Mouse (Mus musculus): ENCODE data around the gene Lmx1b.

Gene Lmx1b

GRCm38 (mm10) chr2:33543429-33544202 is 96.7 kb downstream of the Lmx1b start:
- DNase-seq (ENCODE audit: low read depth, low spot score) = peak; percentile 80

- DNase-seq (ENCODE audit: low read depth, low spot score) = peak; percentile 72
Observed at GRCm38 (mm10) chr2:33542696-33543428, 97.4 kb downstream of the Lmx1b start.

- DNase-seq (ENCODE audit: low read depth, low spot score) = no peak
Observed at GRCm38 (mm10) chr2:33525274-33526055, 114.8 kb downstream of the Lmx1b start.

GRCm38 (mm10) chr2:33515856-33516255 is 124.5 kb downstream of the Lmx1b start:
- DNase-seq (ENCODE audit: low read depth, low spot score) = no peak

GRCm38 (mm10) chr2:33515431-33515830 is 124.9 kb downstream of the Lmx1b start:
- DNase-seq (ENCODE audit: low read depth, low spot score) = peak; percentile 26

Measured in R1 (cell line).